Mouse (Mus musculus) T-helper 2 cell (primary cell): ENCODE measurements around the gene Nmnat1.
"Not testable (repeated sequence)": the region's sequence is repeated elsewhere in the genome, so short reads cannot be mapped to it uniquely, and the experiment has no call there.

Experiments used
- in situ Hi-C: fragments of 300-600 bp; cut with MboI, MseI; formaldehyde crosslinking; loops from one replicate; pipeline ENCODE4 v1.15.1; 2025; ENCODE audit warnings: high pct_unique_total_duplicates

Nmnat1 gene

DNA sequence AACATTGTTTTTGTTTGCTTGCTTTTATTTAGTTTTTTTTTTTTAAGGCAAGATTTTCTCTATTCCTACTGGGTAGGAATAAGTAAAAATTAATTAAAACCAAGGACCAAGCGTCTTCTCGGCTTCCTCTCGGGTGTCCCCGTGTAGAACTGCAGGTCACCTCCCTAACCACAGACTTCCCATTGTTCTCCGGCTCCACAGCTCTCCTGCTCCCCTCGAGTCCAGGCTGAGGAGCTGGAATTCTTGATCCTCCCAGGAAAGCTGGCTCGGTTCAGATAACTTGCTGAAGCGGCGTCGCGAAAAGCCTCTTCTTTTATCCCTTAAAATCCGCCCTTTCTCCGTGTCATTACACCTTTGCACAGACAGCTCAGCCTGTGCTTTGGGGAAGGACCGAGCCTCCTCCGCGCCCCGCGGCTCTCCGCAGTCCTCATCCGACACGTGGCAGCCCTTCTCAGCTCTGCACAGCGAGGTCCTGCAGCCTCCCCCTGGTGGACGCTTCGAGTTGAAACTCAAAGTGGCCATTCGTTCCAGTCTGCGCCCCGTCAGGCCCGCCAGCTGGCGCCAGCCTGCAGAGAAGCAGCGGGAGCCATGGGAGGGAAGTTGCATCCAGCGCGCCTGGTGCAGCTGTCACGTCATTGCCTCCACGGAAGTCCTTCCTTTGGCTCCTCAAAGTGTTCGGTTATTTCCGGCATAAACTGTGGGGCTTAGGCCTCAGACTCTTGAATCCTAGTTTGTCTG, 39.9 kb downstream of the Nmnat1 start:
- in situ Hi-C loops: no loop called here

DNA sequence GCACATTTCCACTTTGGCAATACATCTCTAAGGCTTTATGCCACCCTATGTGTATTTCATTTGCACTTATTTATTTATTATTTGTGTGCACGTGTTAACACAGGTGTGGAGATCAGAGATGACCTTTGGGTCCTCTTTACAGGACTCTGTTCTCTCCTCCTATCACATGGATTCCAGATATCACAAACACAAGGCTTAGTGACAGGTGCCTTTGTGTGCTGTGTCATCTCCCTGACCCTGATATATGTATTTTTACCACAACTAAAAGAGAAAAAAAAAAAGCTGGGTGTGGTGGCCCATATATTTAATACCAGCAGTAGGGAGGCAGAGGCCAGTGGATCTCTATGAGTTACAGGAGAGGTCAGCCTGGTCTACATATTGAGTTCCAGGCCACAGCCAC, 40.5 kb downstream of the Nmnat1 start:
- in situ Hi-C loops: no loop called here

DNA sequence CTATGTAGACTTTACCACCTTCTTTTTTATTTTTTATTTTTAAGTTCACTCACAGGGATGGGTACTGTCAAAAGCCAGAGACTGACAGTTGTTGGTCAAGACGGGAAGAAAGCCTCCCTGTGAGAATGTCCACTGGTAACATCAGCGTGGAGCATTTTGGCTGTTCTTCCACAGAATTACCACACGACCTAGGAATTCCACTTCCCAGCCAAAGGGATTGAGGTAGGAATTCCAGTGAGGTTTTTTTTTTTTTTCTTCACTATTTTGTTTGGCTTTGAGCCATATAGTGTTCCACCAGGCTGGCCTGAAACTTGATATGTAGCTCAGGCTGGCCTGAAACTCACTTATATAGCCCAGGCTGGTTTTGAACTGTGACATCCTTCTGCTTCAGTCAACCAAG, 42.6 kb downstream of the Nmnat1 start:
- in situ Hi-C loops: no loop called here

DNA sequence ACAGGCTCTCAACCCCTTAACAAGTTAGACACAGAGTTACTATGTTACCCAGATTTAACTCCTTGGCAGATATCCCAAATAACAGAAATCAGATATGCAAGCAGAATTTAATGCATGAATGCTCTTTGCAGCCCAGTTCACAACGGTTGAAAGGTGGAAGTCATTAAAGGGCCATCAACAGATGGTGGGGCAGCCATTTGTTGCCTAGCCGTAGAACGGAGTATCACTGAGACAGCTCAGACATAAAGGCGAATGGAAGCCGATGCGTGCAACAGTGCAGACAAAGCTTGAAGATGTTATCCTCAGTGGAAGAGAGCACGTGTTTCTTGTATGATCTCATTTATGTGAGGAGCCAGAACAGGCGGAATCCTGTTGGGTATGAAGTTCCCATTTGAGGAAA, 44.4 kb downstream of the Nmnat1 start:
- in situ Hi-C loops: no loop called here

DNA sequence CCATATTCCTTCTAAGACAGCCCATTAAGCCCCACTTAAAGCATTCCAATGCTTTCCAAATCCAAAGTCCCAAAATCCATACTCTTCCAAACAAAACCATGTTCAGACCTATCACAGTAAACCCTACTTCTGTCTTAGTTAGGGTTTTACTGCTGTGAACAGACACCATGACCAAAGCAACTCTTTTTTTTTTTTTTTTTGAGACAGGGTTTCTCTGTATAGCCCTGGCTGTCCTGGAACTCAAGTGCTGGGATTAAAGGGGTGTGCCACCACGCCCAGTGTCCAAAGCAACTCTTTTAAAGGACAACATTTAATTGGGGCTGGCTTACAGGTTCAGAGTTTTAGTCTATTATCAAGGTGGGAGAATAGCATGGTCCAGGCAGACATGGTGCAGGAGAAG, 53.1 kb downstream of the Nmnat1 start:
- in situ Hi-C loops: not testable (repeated sequence)

DNA sequence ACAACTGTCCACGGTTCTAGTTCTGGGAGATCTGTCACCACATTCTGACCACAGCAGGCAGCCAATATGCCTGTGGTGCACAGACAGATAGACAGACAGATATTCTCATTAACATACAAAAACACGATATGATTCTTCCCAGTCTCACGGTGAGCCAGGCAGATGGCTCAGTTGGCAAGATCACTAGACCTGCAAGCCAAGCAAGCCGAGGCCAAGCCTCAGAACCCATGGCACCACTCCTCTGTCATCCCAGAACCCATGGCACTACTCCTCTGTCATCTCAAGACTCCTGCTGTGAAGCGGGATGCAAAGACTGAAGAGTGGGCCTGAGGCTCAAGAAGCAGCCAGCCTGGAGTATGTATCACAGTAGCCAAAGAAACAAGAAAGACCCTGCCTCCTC, 55.4 kb downstream of the Nmnat1 start:
- in situ Hi-C loops: no loop called here

DNA sequence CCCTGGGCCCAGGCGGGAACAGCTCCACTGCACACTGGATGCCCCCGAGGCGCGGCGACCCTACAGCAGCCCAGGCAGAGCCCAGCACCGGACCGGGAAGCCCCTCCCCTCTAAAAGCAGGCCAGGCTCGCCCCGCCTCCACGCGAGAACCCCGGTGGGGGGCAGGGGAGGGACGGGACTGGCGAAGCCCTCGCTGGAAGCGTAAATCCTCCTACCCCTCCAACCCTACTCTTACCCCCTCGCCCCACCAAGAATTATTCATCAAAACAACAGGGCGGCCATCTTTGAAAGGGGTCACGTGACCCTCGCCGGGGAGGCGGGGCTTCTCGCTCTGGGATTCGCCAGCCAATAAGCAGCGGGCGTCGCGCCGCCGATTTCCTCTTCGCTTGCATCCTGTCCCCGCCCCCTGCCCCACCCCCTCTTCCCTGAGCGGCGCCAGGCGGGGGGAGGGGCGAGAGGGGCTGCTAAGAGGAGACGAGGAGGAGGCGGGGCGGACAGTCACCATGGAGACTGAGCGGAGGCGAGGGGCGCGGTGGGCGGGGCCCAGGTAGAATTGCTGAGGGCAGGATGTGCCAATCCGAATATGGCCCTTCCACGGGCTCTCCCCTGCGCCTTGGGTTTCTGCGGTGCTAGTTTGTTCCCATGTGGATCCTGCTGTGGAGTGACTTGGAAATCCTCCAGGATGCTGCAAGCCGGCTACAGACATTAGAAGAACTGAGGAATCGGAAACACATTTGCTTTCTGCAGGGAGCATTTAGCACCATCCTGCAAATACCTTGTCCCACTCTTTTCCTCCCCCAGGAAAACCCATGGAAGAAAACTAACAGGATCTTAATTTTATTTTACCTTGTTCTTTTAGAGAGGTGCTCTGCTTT, 58.4 kb downstream of the Nmnat1 start, which contains the start of gene Ube4b:
Gene Ube4b (minus strand): TSS at position 425 of the 875 bp plus-strand sequence.
- in situ Hi-C loops: no loop called here

DNA sequence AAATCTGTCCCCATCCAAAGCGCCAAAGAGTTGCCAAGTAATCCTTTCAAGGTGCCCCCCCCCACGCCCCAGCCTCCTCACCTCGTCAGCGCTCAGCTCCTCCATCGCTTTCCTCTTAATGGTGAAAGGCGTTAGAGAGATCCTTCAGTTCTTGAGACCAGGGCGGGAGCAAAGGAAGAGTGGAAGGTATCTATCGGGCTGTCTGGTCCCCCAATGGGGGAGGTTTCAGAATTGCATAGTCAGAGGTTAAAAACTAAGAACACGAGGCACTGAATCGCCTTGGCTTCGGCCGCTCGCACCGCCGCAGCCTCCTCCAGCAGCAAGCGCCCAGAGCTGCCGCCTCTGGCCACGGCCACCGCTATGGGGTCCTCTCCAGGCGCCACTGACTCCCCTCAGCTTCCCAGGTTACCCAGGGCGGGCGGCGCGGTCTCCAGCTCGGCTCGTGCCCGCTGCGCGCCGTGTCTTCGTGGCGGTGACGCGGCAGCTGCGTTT, 59.2 kb downstream of the Nmnat1 start:
- in situ Hi-C loops: no loop called here

DNA sequence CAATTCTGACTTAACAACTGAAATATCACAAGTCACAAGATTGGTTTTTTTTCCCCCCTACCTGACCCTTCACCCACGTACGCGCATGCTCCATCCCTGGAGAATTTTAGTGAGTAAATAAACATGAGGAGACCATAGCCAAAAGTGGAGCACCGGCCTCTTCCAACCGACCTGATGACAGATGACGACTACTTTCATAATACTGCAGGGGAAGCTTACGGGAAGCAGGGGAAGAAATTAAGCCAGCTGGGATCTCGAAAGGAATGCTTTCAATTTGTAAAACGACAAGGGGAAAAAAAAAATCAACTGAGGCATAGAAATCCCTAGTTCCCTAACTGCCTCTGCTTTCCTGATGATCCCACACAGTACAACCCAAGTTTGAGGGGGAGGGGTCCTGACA, 60.2 kb downstream of the Nmnat1 start:
- in situ Hi-C loops: no loop called here

DNA sequence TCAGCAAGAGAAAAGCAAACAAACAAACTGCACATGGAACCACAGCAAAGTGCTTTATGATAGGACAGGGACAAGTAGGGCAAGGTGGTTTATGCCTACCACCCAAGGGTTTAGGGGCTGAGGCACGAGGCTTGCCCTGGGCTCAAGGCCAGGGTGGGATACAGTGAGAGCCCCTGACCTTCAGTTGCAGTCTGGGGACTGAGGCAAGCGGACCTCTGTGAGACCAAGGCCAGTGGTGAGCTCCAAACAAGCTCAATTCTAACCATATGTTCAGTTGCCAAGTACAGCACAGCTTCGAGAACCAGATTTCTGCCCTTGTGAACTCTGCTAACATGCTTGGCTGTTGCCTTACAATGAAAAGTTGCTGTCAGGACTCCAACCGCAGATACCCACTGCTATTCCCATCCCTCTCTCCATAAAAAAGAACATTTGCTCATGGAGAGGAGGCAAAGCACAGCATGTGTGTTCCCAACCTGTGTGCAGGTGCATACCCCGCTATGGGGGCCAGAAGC, 67.1 kb downstream of the Nmnat1 start:
- in situ Hi-C loops: no loop called here
